Mouse (Mus musculus) myocyte (in vitro differentiated cells): Measurements from ENCODE around the gene Xrcc1. TPM values are rescaled to one million over a fixed set of nuclear protein-coding genes. Genes with fewer than 3 reads are reported as not detected.

ENCODE experiments used
- H3K27me3 ChIP-seq: one replicate; pipeline ENCODE4 v1.6.1; 2011; ENCODE audit not compliant: control insufficient read depth, insufficient read depth, insufficient read length
- H3K36me3 ChIP-seq: one replicate; pipeline ENCODE4 v1.6.1; 2011; ENCODE audit not compliant: control insufficient read depth, insufficient read depth
- H3K4me2 ChIP-seq: one replicate; pipeline ENCODE4 v1.6.1; 2011; ENCODE audit warnings: low read depth, control low read depth
- H3K4me3 ChIP-seq: one replicate; pipeline ENCODE4 v1.5.1; 2011; ENCODE audit warnings: mild to moderate bottlenecking, control low read depth, moderate library complexity
- H3K79me2 ChIP-seq: one replicate; pipeline ENCODE4 v1.6.1; 2011; ENCODE audit not compliant: control insufficient read depth, insufficient read depth
- H3ac ChIP-seq: one replicate; pipeline ENCODE4 v1.6.1; 2011; ENCODE audit not compliant: control insufficient read depth, insufficient read length
- CEBPB ChIP-seq: IDR thresholded peaks from 2 replicates; pipeline ENCODE4 v1.6.1; 2011; ENCODE audit warnings: mild to moderate bottlenecking, moderate library complexity; ENCODE audit not compliant: poor library complexity, insufficient read depth, severe bottlenecking
- E2F4 ChIP-seq: IDR thresholded peaks from one replicate; pipeline ENCODE4 v1.6.1; 2011; ENCODE audit warnings: mild to moderate bottlenecking, control low read depth, moderate library complexity; ENCODE audit not compliant: insufficient read depth
- MAX ChIP-seq: IDR thresholded peaks from one replicate; pipeline ENCODE4 v1.6.1; 2011; ENCODE audit warnings: low read depth, mild to moderate bottlenecking, control low read depth
- MYOD1 ChIP-seq, 3 experiments: IDR thresholded peaks; one replicate each; pipeline ENCODE4 v1.6.1; 2011; ENCODE audit warnings: control low read depth in 2 of 3, low read depth in 2 of 3, mild to moderate bottlenecking in 2 of 3, moderate library complexity in 1 of 3; ENCODE audit not compliant: insufficient read length in 2 of 3, control insufficient read depth in 1 of 3
- MYOG ChIP-seq, 3 experiments: IDR thresholded peaks; one replicate each; pipeline ENCODE4 v1.6.1; 2011; ENCODE audit warnings: control low read depth in 2 of 3, low read depth in 2 of 3, mild to moderate bottlenecking in 2 of 3; ENCODE audit not compliant: insufficient read length in 2 of 3, control insufficient read depth in 1 of 3, insufficient read depth in 1 of 3
- POLR2A ChIP-seq: IDR thresholded peaks from one replicate; pipeline ENCODE4 v1.6.1; 2011; ENCODE audit warnings: low read depth, mild to moderate bottlenecking, control low read depth, moderate library complexity; ENCODE audit not compliant: insufficient read length
- POLR2AphosphoS2 ChIP-seq: IDR thresholded peaks from one replicate; pipeline ENCODE4 v1.6.1; 2011; ENCODE audit warnings: low read depth, control low read depth; ENCODE audit not compliant: insufficient read length
- REST ChIP-seq: IDR thresholded peaks from one replicate; pipeline ENCODE4 v1.6.1; 2011; ENCODE audit warnings: mild to moderate bottlenecking, control low read depth, moderate library complexity; ENCODE audit not compliant: insufficient read depth, insufficient read length
- SRF ChIP-seq: IDR thresholded peaks from one replicate; pipeline ENCODE4 v1.6.1; 2011; ENCODE audit warnings: low read depth; ENCODE audit not compliant: control insufficient read depth, insufficient read length
- TCF12 ChIP-seq: IDR thresholded peaks from one replicate; pipeline ENCODE4 v1.6.1; 2011; ENCODE audit warnings: mild to moderate bottlenecking, control low read depth; ENCODE audit not compliant: poor library complexity, insufficient read depth, severe bottlenecking
- TCF3 ChIP-seq: IDR thresholded peaks from one replicate; pipeline ENCODE4 v1.6.1; 2011; ENCODE audit warnings: low read depth, control low read depth; ENCODE audit not compliant: insufficient read length
- USF1 ChIP-seq: IDR thresholded peaks from one replicate; pipeline ENCODE4 v1.6.1; 2011; ENCODE audit warnings: low read depth, mild to moderate bottlenecking, control low read depth, moderate library complexity
- polyA plus RNA-seq: library from polyadenylated mRNA; unstranded; fragments of >200 nt; fragmentation: generic; extraction: Trizol; gene quantifications from one replicate; pipeline ENCODE4 v1.2.1, GENCODE M21; 2012; ENCODE audit warnings: missing spikeins

The Xrcc1 gene
- polyA plus RNA-seq, 1 experiment: 32.7 TPM

DNA sequence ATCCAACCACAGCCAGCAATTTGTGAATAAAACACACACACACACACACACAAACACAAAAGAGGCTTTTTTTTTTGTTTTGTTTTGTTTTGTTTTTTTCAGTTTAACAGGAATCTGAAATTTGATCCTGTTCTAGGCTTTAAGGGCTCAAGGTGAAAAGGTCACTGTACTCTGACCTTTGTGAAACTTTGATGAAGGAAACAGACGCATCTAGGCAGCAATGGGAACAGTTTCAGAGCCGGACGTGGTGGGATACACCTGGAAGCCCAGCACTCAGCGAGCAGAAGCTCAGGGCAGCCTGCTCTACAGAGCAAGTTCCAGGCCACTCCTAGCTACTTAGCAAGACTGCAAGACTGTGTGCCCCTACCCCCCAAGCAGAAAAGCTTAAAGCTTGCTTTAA, 41.2 kb upstream of the Xrcc1 start:
- peaks cover 20% of the 10 kb centered on the region for H3K79me2 ChIP-seq
- H3K4me3 ChIP-seq: no peak overlapping the region
- H3ac ChIP-seq: no peak overlapping the region
- H3K4me2 ChIP-seq: no peak overlapping the region
- peak; percentile 55 for TF ChIP-seq POLR2AphosphoS2
- TF ChIP-seq USF1: no peak
- H3K27me3 ChIP-seq: no peaks in the 10 kb centered on the region
- H3K36me3 ChIP-seq: no peaks in the 10 kb centered on the region

- peak overlapping the region; percentile 90 for H3K4me2 ChIP-seq
- H3ac ChIP-seq: no peak overlapping the region
- peak overlapping the region; percentile 80 for H3K4me3 ChIP-seq
- H3K36me3 ChIP-seq: no peaks in the 10 kb centered on the region
- H3K79me2 ChIP-seq: peaks cover 20% of the 10 kb centered on the region
- H3K27me3 ChIP-seq: no peaks in the 10 kb centered on the region
- TF ChIP-seq E2F4 (no peak), POLR2A (no peak), MYOD1 (IDR thresholded peaks at IDR 0.05; ENCODE audit: control insufficient read depth in 1 of 3, insufficient read length in 2 of 3, low read depth in 2 of 3) (no peak), CEBPB (no peak)
Observed at GRCm38 (mm10) chr7:24505447-24506064, 40.5 kb upstream of the Xrcc1 start.

GRCm38 (mm10) chr7:24506065-24506459, 40.0 kb upstream of the Xrcc1 start:
- no peak for TF ChIP-seq REST
- TF ChIP-seq CEBPB: no peak
- no peak for TF ChIP-seq MAX
- TF ChIP-seq MYOD1 (IDR thresholded peaks at IDR 0.05; ENCODE audit: control insufficient read depth in 1 of 3, insufficient read length in 2 of 3, low read depth in 2 of 3): no peak
- TF ChIP-seq USF1: no peak
- TF ChIP-seq TCF12: no peak
- no peak for TF ChIP-seq POLR2A
- TF ChIP-seq E2F4: no peak
- no peak for TF ChIP-seq SRF
- TF ChIP-seq POLR2AphosphoS2: no peak
- no peak for TF ChIP-seq TCF3
- no peak for TF ChIP-seq MYOG (IDR thresholded peaks at IDR 0.05; ENCODE audit: control insufficient read depth in 1 of 3, insufficient read depth in 1 of 3, insufficient read length in 2 of 3, low read depth in 2 of 3)
- peak overlapping the region; percentile 90 for H3K4me2 ChIP-seq
- peaks cover 20% of the 10 kb centered on the region for H3K79me2 ChIP-seq
- peak overlapping the region; percentile 80 for H3K4me3 ChIP-seq
- peak overlapping the region; percentile 82 for H3ac ChIP-seq
- H3K36me3 ChIP-seq: no peaks in the 10 kb centered on the region
- no peaks in the 10 kb centered on the region for H3K27me3 ChIP-seq

DNA sequence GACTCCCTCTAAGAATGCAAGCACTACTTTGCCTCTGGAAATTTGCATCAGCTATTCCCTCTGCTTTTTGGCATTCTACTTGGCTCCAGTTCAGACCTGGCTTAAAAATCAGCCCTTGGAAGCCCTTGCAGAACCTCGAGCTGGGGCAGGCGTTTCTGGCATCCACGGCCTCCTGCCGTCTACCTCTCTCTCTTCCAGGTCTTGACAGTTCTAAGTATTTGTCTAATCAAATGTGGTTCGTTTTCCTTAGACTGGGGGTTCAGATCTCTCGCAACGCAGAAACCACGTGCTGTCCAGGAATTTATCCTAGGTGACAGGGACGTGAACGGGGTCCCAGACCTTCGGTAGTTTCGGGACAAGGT, 39.6 kb upstream of the Xrcc1 start:
- H3K27me3 ChIP-seq: no peaks in the 10 kb centered on the region
- H3K4me2 ChIP-seq: peak overlapping the region; percentile 90
- no peak for TF ChIP-seq SRF
- peak; percentile 6 for TF ChIP-seq USF1
- TF ChIP-seq MYOD1 (IDR thresholded peaks at IDR 0.05; ENCODE audit: control insufficient read depth in 1 of 3, insufficient read length in 2 of 3, low read depth in 2 of 3): no peak

DNA sequence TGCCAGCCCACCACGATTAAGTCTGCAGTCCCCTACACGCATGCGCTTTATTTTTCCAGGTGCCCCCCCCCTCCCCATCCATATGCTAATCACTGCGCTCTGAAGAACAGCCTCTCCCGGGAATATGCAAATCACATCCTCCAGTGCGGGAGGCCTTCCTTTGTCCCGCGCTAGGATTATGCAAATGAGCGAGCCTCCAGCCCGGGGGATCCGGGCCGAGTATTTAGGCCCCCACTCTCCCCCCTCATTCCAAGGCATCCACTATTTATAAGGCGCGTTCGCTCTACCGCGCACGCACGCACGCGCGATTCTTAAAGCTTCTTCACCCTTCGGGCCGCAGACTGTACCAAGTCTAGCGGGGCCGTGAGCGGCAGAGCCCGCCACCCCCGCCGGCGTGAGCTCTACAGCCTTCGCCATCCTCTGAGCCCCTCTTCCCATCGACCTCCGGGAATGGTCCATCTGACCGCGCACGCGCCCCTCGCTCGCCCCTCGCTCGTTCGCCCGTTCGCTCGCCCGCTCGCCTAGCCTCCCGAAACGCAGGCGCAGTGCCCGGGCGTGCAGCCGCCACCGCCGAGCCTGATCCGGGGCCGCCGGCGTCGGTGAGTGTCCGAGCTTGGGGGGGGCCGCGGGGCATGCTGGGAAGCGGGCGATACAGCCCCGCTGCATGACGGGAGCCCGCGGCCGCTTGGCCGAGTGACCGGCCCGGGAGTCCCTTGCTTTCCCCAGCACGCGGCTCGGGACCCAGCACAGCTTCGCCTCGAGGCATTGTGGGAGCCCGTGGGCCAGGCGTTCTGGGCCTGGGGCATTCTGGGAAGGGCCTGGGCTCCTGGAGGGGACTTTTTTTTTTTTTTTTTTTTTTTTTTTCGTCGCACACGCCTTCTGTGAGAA, 39.0 kb upstream of the Xrcc1 start, which contains the start of gene Zfp428:
Gene Zfp428 (plus strand): TSS at position 169 of the 888 bp plus-strand sequence.
- H3ac ChIP-seq: peak within 1 kb of the TSS; percentile 82
- H3K27me3 ChIP-seq: no peaks in the 10 kb centered on the region
- peak within 1 kb of the TSS; percentile 80 for H3K4me3 ChIP-seq
- H3K4me2 ChIP-seq: peak within 1 kb of the TSS; percentile 90
- H3K36me3 ChIP-seq: no peaks in the 10 kb centered on the region
- peaks cover 20% of the 10 kb centered on the region for H3K79me2 ChIP-seq
- TF ChIP-seq SRF (no peak), MYOG (IDR thresholded peaks at IDR 0.05; ENCODE audit: control insufficient read depth in 1 of 3, insufficient read depth in 1 of 3, insufficient read length in 2 of 3, low read depth in 2 of 3) (peak in 1 of 3 experiments; percentile 33), E2F4 (peak; percentile 59), POLR2AphosphoS2 (peak; percentile 88), USF1 (no peak)

More for the DNA sequence above, 39.6 kb upstream of the Xrcc1 start:
- peak overlapping the region; percentile 80 for H3K4me3 ChIP-seq
- H3ac ChIP-seq: peak overlapping the region; percentile 82
- H3K79me2 ChIP-seq: peaks cover 20% of the 10 kb centered on the region
- H3K36me3 ChIP-seq: no peaks in the 10 kb centered on the region
